Mouse (Mus musculus): ENCODE data around the gene Aup1. TPM values are rescaled to one million over a fixed set of nuclear protein-coding genes. Genes with fewer than 3 reads are reported as not detected.

The Aup1 gene
- polyA plus RNA-seq, 1 experiment, result 339 TPM

GRCm38 (mm10) chr6:83086121-83087035, 32.1 kb downstream of the Aup1 start, which contains the start of gene Lbx2:
Gene Lbx2 (plus strand): TSS chr6:83086367.
- no peak within 1 kb of the TSS for H3K4me3 ChIP-seq (replicated peaks)
- TF ChIP-seq TAL1 (IDR thresholded peaks at IDR 0.05; ENCODE audit: low read length), result no peak
- TF ChIP-seq GATA1 (IDR thresholded peaks at IDR 0.05; ENCODE audit: low read length), result no peak
- no peaks in the 10 kb centered on the region for H3K4me1 ChIP-seq (ENCODE audit: control insufficient read depth)
- H3K36me3 ChIP-seq (ENCODE audit: control insufficient read depth), result peaks cover 9% of the 10 kb centered on the region
- peaks cover 86% of the 10 kb centered on the region for H3K27me3 ChIP-seq (ENCODE audit: control insufficient read depth)
- peaks cover 15% of the 10 kb centered on the region for H3K9me3 ChIP-seq (ENCODE audit: control insufficient read depth, low read length)

GRCm38 (mm10) chr6:83087205-83087925, 33.0 kb downstream of the Aup1 start:
- Histone ChIP-seq H3K9me3 (ENCODE audit: control insufficient read depth, low read length) (peaks cover 15% of the 10 kb centered on the region), H3K36me3 (ENCODE audit: control insufficient read depth) (peaks cover 4% of the 10 kb centered on the region), H3K4me1 (ENCODE audit: control insufficient read depth) (no peaks in the 10 kb centered on the region), H3K27me3 (ENCODE audit: control insufficient read depth) (peaks cover 94% of the 10 kb centered on the region), H3K4me3 (replicated peaks) (no peak overlapping the region)
- TF ChIP-seq GATA1 (IDR thresholded peaks at IDR 0.05; ENCODE audit: low read length) (no peak), TAL1 (IDR thresholded peaks at IDR 0.05; ENCODE audit: low read length) (no peak)

GRCm38 (mm10) chr6:83087926-83088260, 33.6 kb downstream of the Aup1 start:
- H3K4me3 ChIP-seq (replicated peaks), result no peak overlapping the region
- H3K36me3 ChIP-seq (ENCODE audit: control insufficient read depth), result peaks cover under 1% of the 10 kb centered on the region; the same call in 1 of the 2 replicates
- H3K4me1 ChIP-seq (ENCODE audit: control insufficient read depth), result no peaks in the 10 kb centered on the region
- TF ChIP-seq TAL1 (IDR thresholded peaks at IDR 0.05; ENCODE audit: low read length), result no peak
- TF ChIP-seq GATA1 (IDR thresholded peaks at IDR 0.05; ENCODE audit: low read length), result no peak
- H3K27me3 ChIP-seq (ENCODE audit: control insufficient read depth), result peaks cover 94% of the 10 kb centered on the region
- H3K9me3 ChIP-seq (ENCODE audit: control insufficient read depth, low read length), result peaks cover 15% of the 10 kb centered on the region

- H3K27me3 ChIP-seq (ENCODE audit: control insufficient read depth), result peaks cover 78% of the 10 kb centered on the region
- no peaks in the 10 kb centered on the region for H3K36me3 ChIP-seq (ENCODE audit: control insufficient read depth)
- H3K9me3 ChIP-seq (ENCODE audit: control insufficient read depth, low read length), result peaks cover 9% of the 10 kb centered on the region
- H3K4me3 ChIP-seq (replicated peaks), result no peak overlapping the region
- no peaks in the 10 kb centered on the region for H3K4me1 ChIP-seq (ENCODE audit: control insufficient read depth)
- no peak for TF ChIP-seq TAL1 (IDR thresholded peaks at IDR 0.05; ENCODE audit: low read length)
Observed at GRCm38 (mm10) chr6:83092416-83093127, 38.3 kb downstream of the Aup1 start.

- H3K4me3 ChIP-seq (replicated peaks), result no peak overlapping the region
Observed at GRCm38 (mm10) chr6:83095968-83096367, 41.6 kb downstream of the Aup1 start.

GRCm38 (mm10) chr6:83098411-83098810, 44.1 kb downstream of the Aup1 start:
- peaks cover 29% of the 10 kb centered on the region for H3K4me1 ChIP-seq (ENCODE audit: control insufficient read depth)
- H3K27me3 ChIP-seq (ENCODE audit: control insufficient read depth), result peaks cover 48% of the 10 kb centered on the region
- H3K9me3 ChIP-seq (ENCODE audit: control insufficient read depth, low read length), result peaks cover 6% of the 10 kb centered on the region
- no peak for TF ChIP-seq GATA1 (IDR thresholded peaks at IDR 0.05; ENCODE audit: low read length)
- TF ChIP-seq TAL1 (IDR thresholded peaks at IDR 0.05; ENCODE audit: low read length), result no peak
- no peak overlapping the region for H3K4me3 ChIP-seq (replicated peaks)
- H3K36me3 ChIP-seq (ENCODE audit: control insufficient read depth), result peaks cover 8% of the 10 kb centered on the region

More at GRCm38 (mm10) chr6:83095968-83096367, 41.6 kb downstream of the Aup1 start:
- peaks cover 66% of the 10 kb centered on the region for H3K27me3 ChIP-seq (ENCODE audit: control insufficient read depth)
- no peaks in the 10 kb centered on the region for H3K36me3 ChIP-seq (ENCODE audit: control insufficient read depth)
- TF ChIP-seq GATA1 (IDR thresholded peaks at IDR 0.05; ENCODE audit: low read length) (no peak), TAL1 (IDR thresholded peaks at IDR 0.05; ENCODE audit: low read length) (no peak)
- H3K4me1 ChIP-seq (ENCODE audit: control insufficient read depth), result peaks cover 5% of the 10 kb centered on the region
- H3K9me3 ChIP-seq (ENCODE audit: control insufficient read depth, low read length), result peaks cover 6% of the 10 kb centered on the region

- peaks cover 32% of the 10 kb centered on the region for H3K36me3 ChIP-seq (ENCODE audit: control insufficient read depth)
- no peak for TF ChIP-seq GATA1 (IDR thresholded peaks at IDR 0.05; ENCODE audit: low read length)
- TF ChIP-seq TAL1 (IDR thresholded peaks at IDR 0.05; ENCODE audit: low read length), result no peak
- peak within 1 kb of the TSS; percentile 79 for H3K4me3 ChIP-seq (replicated peaks)
- H3K4me1 ChIP-seq (ENCODE audit: control insufficient read depth), result peaks cover 31% of the 10 kb centered on the region
- H3K27me3 ChIP-seq (ENCODE audit: control insufficient read depth), result peaks cover 26% of the 10 kb centered on the region
- no peaks in the 10 kb centered on the region for H3K9me3 ChIP-seq (ENCODE audit: control insufficient read depth, low read length)
Observed at GRCm38 (mm10) chr6:83101316-83101687, 47.0 kb downstream of the Aup1 start, which contains the start of the genes Ccdc142 and Gm42688. Gene Ccdc142 (plus strand): TSS chr6:83101601. Gene Gm42688 (plus strand): TSS chr6:83101617.

- Histone ChIP-seq H3K27me3 (ENCODE audit: control insufficient read depth) (peaks cover 24% of the 10 kb centered on the region), H3K36me3 (ENCODE audit: control insufficient read depth) (peaks cover 36% of the 10 kb centered on the region), H3K4me3 (replicated peaks) (peak overlapping the region; percentile 79), H3K4me1 (ENCODE audit: control insufficient read depth) (peaks cover 31% of the 10 kb centered on the region), H3K9me3 (ENCODE audit: control insufficient read depth, low read length) (no peaks in the 10 kb centered on the region)
- no peak for TF ChIP-seq GATA1 (IDR thresholded peaks at IDR 0.05; ENCODE audit: low read length)
- no peak for TF ChIP-seq TAL1 (IDR thresholded peaks at IDR 0.05; ENCODE audit: low read length)
Observed at GRCm38 (mm10) chr6:83101688-83102556, 47.6 kb downstream of the Aup1 start.

Data from erythroblast, embryonic 14.5 days (primary cell).